Mouse (Mus musculus) kidney, adult 2 months (tissue): ENCODE measurements at regions not wholly inside any gene's neighbourhood (a gene's known extent, or its start where the extent isn't known, plus 50 kb on each side); places are given as distances from the start of the nearest gene placed in this dataset.
"Not testable (repeated sequence)": the region's sequence is repeated elsewhere in the genome, so short reads cannot be mapped to it uniquely, and the experiment has no call there.

Source experiments
- CTCF ChIP-seq: fragments of 200-500 bp; conservative IDR thresholded peaks from 2 replicates; pipeline ENCODE4 v1.5.1; 2011; ENCODE audit warnings: low read depth, mild to moderate bottlenecking, control low read depth, low read length, moderate library complexity, mixed read lengths; ENCODE audit not compliant: insufficient read depth, insufficient read length
- POLR2A ChIP-seq: fragments of 200-500 bp; IDR thresholded peaks from one replicate; pipeline ENCODE4 v1.6.1; 2011; ENCODE audit warnings: low read depth, low read length, control low read depth

- not testable (repeated sequence) for TF ChIP-seq POLR2A, CTCF
Observed at GRCm38 (mm10) chr10:10177037-10177436, 276.2 kb upstream of the Stxbp5 start.
